Mouse (Mus musculus) thymus, postnatal 14 days (tissue): ENCODE measurements around the gene 2010106E10Rik.
A peak's percentile ranks its signal among the peaks of the same experiment; 100 is the strongest.

ENCODE experiments used
- DNase-seq: peaks from one replicate; pipeline ENCODE4 v3.0.0; 2021

The 2010106E10Rik gene

GRCm38 (mm10) chrX:112494974-112495373, at the start of gene 2010106E10Rik:
Gene 2010106E10Rik, plus strand, starts transcription at chrX:112495274.
- DNase-seq = no peak

GRCm38 (mm10) chrX:112505651-112506050, 10.6 kb downstream of the 2010106E10Rik start:
- no peak for DNase-seq

GRCm38 (mm10) chrX:112524755-112525154, 29.7 kb downstream of the 2010106E10Rik start:
- peak; percentile 3 for DNase-seq

- DNase-seq = no peak
These were observed 48.0 kb downstream of the 2010106E10Rik start for GRCm38 (mm10) chrX:112543115-112543514.

- DNase-seq = no peak
These were observed 72.6 kb downstream of the 2010106E10Rik start for GRCm38 (mm10) chrX:112567716-112568115.

GRCm38 (mm10) chrX:112600511-112601305, 105.6 kb downstream of the 2010106E10Rik start, which contains the start of gene Zfp711:
Gene Zfp711, plus strand, starts transcription at chrX:112600526.
- DNase-seq = peak; percentile 64

- DNase-seq = peak; percentile 9
These were observed 106.4 kb downstream of the 2010106E10Rik start for GRCm38 (mm10) chrX:112601306-112602120.
